Mouse (Mus musculus) forebrain, embryonic 14.5 days (tissue): Measurements from ENCODE around the gene Hyal2. TPM values are rescaled to one million over a fixed set of nuclear protein-coding genes. Genes with fewer than 3 reads are reported as not detected.

Experiments
- ATAC-seq: fragments of 200-750 bp; cut with Nextera tagmentation; 2 replicates; pipeline ENCODE4 v1.8.0; 2017; ENCODE audit warnings: mild to moderate bottlenecking, moderate library complexity
- DNase-seq: peaks from one replicate; pipeline ENCODE4 v3.0.0-alpha.2; 2015; ENCODE audit warnings: low spot score
- H3K27ac ChIP-seq: fragments of 300-500 bp; sonication (generic); 2 replicates; pipeline ENCODE4 v1.5.1; 2014; ENCODE audit warnings: low read depth, mild to moderate bottlenecking, control low read depth, low read length, moderate library complexity
- H3K27me3 ChIP-seq: fragments of 300-500 bp; sonication (generic); replicated peaks from 2 replicates; pipeline ENCODE4 v1.6.1; 2014; ENCODE audit warnings: low read length, control low read depth, mixed read lengths; ENCODE audit not compliant: control insufficient read depth, insufficient read depth
- H3K36me3 ChIP-seq: fragments of 300-500 bp; sonication (generic); 2 replicates; pipeline ENCODE4 v1.6.1; 2014; ENCODE audit warnings: low read length, control low read depth; ENCODE audit not compliant: control insufficient read depth, insufficient read depth
- H3K4me1 ChIP-seq: fragments of 300-500 bp; sonication (generic); 2 replicates; pipeline ENCODE4 v1.6.1; 2014; ENCODE audit warnings: antibody characterized with exemption, low read length, control low read depth; ENCODE audit not compliant: control insufficient read depth, insufficient read depth
- H3K4me2 ChIP-seq: fragments of 300-500 bp; sonication (generic); 2 replicates; pipeline ENCODE4 v1.6.1; 2014; ENCODE audit warnings: mild to moderate bottlenecking, control low read depth, low read length
- H3K4me3 ChIP-seq: fragments of 300-500 bp; sonication (generic); 2 replicates; pipeline ENCODE4 v1.5.1; 2014; ENCODE audit warnings: low read depth, low read length, control low read depth
- H3K9ac ChIP-seq: fragments of 300-500 bp; sonication (generic); 2 replicates; pipeline ENCODE4 v1.6.1; 2014; ENCODE audit warnings: mild to moderate bottlenecking, low read length, control low read depth, moderate library complexity
- H3K9me3 ChIP-seq: fragments of 300-500 bp; sonication (generic); replicated peaks from 2 replicates; pipeline ENCODE4 v1.6.1; 2016; ENCODE audit warnings: low read length, control low read depth, mixed read lengths; ENCODE audit not compliant: control insufficient read depth
- WGBS: fragments of 180-500 bp; shearing (Covaris S2); extraction: QIAGEN DNeasy Blood & Tissue Kit; methylation state at CpG from one replicate; pipeline ENCODE4 v1.1.7; 2014; 5-methylcytosine and 5-hydroxymethylcytosine counted together
- polyA plus RNA-seq: library from polyadenylated mRNA; unstranded; fragments of >200 nt; fragmentation: Nextera tagmentation; extraction: Ambion mirVana; gene quantifications from 2 replicates; pipeline ENCODE4 v1.2.1, GENCODE M21; 2014

Hyal2 gene
- polyA plus RNA-seq, 1 experiment from 2014 or later = 109 TPM

DNA sequence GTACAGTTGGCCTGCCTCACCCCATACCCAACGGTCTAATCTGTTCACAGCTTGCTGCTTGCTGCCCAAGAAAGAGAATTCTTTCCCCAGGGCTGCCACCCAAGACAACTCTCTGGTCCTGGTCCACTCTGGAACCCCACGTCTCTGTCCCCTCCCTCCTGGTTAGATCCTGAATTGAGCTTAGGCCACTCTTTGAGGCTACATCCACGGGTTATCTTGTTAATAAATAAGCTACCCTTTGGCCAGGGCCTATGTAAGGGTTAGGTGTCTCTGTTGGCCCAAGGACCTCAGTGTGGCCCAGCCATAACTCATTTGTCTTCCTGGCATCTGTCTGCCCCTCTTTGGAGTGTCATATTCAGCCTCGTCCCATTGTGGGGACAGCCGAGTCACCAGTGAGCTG lies 30.6 kb downstream of the Hyal2 start:
- Histone ChIP-seq H3K9me3 (no peaks in the 10 kb centered on the region), H3K4me3 (no peak overlapping the region), H3K27ac (no peak overlapping the region), H3K27me3 (no peaks in the 10 kb centered on the region), H3K4me1 (no peaks in the 10 kb centered on the region), H3K4me2 (no peak overlapping the region), H3K36me3 (peaks cover 13% of the 10 kb centered on the region; the same call in 1 of the 2 replicates), H3K9ac (no peak overlapping the region)
- WGBS = 88% methylated on average over 5 of the region's 5 CpGs
- DNase-seq (no peak), ATAC-seq (no peak)

DNA sequence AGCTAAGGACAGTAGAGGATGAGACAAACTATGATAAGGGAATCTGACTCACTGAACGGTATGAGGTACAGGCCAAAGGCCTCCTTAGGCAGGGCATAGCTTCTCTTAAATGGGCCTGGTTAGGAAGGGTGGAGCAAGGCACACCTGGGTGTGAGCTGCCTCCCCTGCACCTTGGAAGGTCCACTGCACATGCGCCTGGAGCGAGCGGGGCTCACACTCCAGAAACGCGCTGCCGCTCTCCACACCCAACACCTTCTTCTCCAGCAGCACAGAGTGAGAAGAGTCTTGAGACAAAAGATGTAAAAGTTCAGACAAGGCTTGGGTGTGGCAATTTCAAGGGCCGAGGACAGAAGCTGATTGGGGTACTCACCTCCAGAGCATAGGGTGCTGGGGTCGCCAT lies 31.7 kb downstream of the Hyal2 start:
- H3K9ac ChIP-seq = no peak overlapping the region

GRCm38 (mm10) chr9:107599842-107600241 lies 32.1 kb downstream of the Hyal2 start:
- 79% methylated on average over 14 of the region's 14 CpGs for whole genome bisulfite sequencing
- peak; percentile 36 for DNase-seq
- 0 out of 2 replicates have a peak, but pooled peaks cover 3% of the 10 kb centered on the region for H3K36me3 ChIP-seq

More for the DNA sequence above, 31.7 kb downstream of the Hyal2 start:
- ATAC-seq = no peak
- Histone ChIP-seq H3K9me3 (no peaks in the 10 kb centered on the region), H3K27ac (no peak overlapping the region), H3K4me3 (no peak overlapping the region), H3K27me3 (no peaks in the 10 kb centered on the region), H3K4me2 (no peak overlapping the region), H3K4me1 (no peaks in the 10 kb centered on the region), H3K36me3 (peaks cover 3% of the 10 kb centered on the region; the same call in 1 of the 2 replicates)
- DNase-seq = no peak
- WGBS = 91% methylated on average over 9 of the region's 9 CpGs

DNA sequence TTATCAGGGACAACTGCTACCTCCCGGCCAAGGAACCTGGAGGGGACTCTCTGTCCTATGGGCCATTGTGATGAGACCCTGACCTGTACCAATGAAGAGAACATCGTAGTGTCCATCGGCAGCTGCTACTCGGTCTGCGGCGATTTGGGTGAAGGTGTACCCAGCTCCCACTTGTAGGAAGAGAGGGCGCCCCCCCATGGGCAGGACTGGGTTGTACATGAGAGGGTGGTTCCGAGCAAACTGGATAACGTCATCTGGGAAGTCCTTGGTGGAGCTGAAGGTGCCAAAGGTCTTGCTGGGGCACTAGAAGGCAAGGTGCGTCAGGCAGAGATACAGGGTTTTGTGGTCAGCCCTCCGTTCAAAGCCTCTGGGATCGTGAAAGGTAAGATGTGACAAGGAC lies 33.0 kb downstream of the Hyal2 start:
- H3K4me1 ChIP-seq = peaks cover 3% of the 10 kb centered on the region; the same call in 1 of the 2 replicates
- no peaks in the 10 kb centered on the region for H3K9me3 ChIP-seq
- no peak overlapping the region for H3K27ac ChIP-seq
- H3K4me2 ChIP-seq = no peak overlapping the region
- DNase-seq = no peak
- H3K27me3 ChIP-seq = no peaks in the 10 kb centered on the region
- no peak for ATAC-seq
- H3K4me3 ChIP-seq = no peak overlapping the region
- no peak overlapping the region for H3K9ac ChIP-seq
- no peaks in the 10 kb centered on the region for H3K36me3 ChIP-seq
- WGBS = 78% methylated on average over 12 of the region's 12 CpGs

More at GRCm38 (mm10) chr9:107599842-107600241, 32.1 kb downstream of the Hyal2 start:
- no peak for ATAC-seq
- Histone ChIP-seq H3K4me3 (no peak overlapping the region), H3K9me3 (no peaks in the 10 kb centered on the region), H3K9ac (no peak overlapping the region), H3K4me2 (no peak overlapping the region), H3K27ac (no peak overlapping the region), H3K27me3 (no peaks in the 10 kb centered on the region), H3K4me1 (peaks cover 2% of the 10 kb centered on the region; the same call in 1 of the 2 replicates)

- DNase-seq (no peak), ATAC-seq (no peak)
- Histone ChIP-seq H3K4me3 (no peak overlapping the region), H3K4me1 (peaks cover 3% of the 10 kb centered on the region; the same call in 1 of the 2 replicates), H3K27me3 (no peaks in the 10 kb centered on the region), H3K9me3 (no peaks in the 10 kb centered on the region), H3K27ac (no peak overlapping the region), H3K4me2 (no peak overlapping the region), H3K9ac (no peak overlapping the region), H3K36me3 (no peaks in the 10 kb centered on the region)
- WGBS = 87% methylated on average over 11 of the region's 11 CpGs
These were observed 33.5 kb downstream of the Hyal2 start for GRCm38 (mm10) chr9:107601275-107601674.

- Histone ChIP-seq H3K9me3 (no peaks in the 10 kb centered on the region), H3K36me3 (no peaks in the 10 kb centered on the region), H3K4me2 (no peak overlapping the region), H3K27ac (no peak overlapping the region), H3K4me3 (no peak overlapping the region), H3K27me3 (no peaks in the 10 kb centered on the region), H3K9ac (0 out of 2 replicates have a peak overlapping the region, but pooled peaks have one; percentile 3), H3K4me1 (peaks cover 3% of the 10 kb centered on the region; the same call in 1 of the 2 replicates)
- ATAC-seq (peak; percentile 86), DNase-seq (peak; percentile 93)
- WGBS = 13% methylated on average over 10 of the region's 10 CpGs
These were observed 34.4 kb downstream of the Hyal2 start for GRCm38 (mm10) chr9:107602068-107602648.

DNA sequence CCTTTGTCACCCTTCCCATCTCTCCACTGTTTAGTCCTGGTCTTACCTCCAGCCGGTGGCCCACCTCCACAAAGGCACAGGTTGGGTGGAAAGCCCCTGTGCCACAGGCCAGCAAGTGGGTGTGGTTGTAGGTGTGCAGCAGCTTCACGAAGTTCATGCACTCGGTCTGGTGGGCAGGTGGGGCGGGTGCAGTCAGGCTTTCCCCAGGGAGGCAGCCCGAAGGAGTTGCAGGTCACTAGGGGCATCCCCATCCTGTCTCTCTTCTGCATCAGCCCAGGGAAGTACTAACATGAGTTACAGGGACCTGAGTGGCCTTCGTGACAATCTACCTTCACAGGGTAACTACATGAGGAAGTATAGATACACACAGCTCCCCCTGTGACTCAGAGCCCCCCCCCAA lies 35.5 kb downstream of the Hyal2 start:
- H3K27ac ChIP-seq = no peak overlapping the region
- no peaks in the 10 kb centered on the region for H3K36me3 ChIP-seq
- ATAC-seq = no peak
- DNase-seq = no peak
- no peak overlapping the region for H3K4me2 ChIP-seq
- H3K9me3 ChIP-seq = no peaks in the 10 kb centered on the region
- H3K4me3 ChIP-seq = no peak overlapping the region
- H3K9ac ChIP-seq = no peak overlapping the region
- WGBS = 83% methylated on average over 6 of the region's 6 CpGs
- peaks cover 3% of the 10 kb centered on the region; the same call in 1 of the 2 replicates for H3K4me1 ChIP-seq
- no peaks in the 10 kb centered on the region for H3K27me3 ChIP-seq

GRCm38 (mm10) chr9:107605041-107605661 lies 37.4 kb downstream of the Hyal2 start:
- ATAC-seq = no peak
- no peak overlapping the region for H3K4me2 ChIP-seq
- WGBS = 47% methylated on average over 23 of the region's 23 CpGs
- DNase-seq = no peak
- H3K27ac ChIP-seq = no peak overlapping the region
- no peaks in the 10 kb centered on the region for H3K27me3 ChIP-seq
- H3K4me3 ChIP-seq = no peak overlapping the region
- 0 out of 2 replicates have a peak overlapping the region, but pooled peaks have one; percentile 29 for H3K9ac ChIP-seq
- no peaks in the 10 kb centered on the region for H3K36me3 ChIP-seq
- no peaks in the 10 kb centered on the region for H3K9me3 ChIP-seq
- peaks cover 5% of the 10 kb centered on the region; the same call in 1 of the 2 replicates for H3K4me1 ChIP-seq

GRCm38 (mm10) chr9:107606591-107606990 lies 38.8 kb downstream of the Hyal2 start:
- no peak overlapping the region for H3K9ac ChIP-seq
- peaks cover 9% of the 10 kb centered on the region for H3K4me1 ChIP-seq
- no peaks in the 10 kb centered on the region for H3K27me3 ChIP-seq
- H3K4me3 ChIP-seq = no peak overlapping the region
- 29% methylated on average over 9 of the region's 9 CpGs for WGBS
- no peak overlapping the region for H3K4me2 ChIP-seq
- ATAC-seq (no peak), DNase-seq (no peak)
- H3K9me3 ChIP-seq = no peaks in the 10 kb centered on the region
- H3K36me3 ChIP-seq = no peaks in the 10 kb centered on the region
- H3K27ac ChIP-seq = no peak overlapping the region
